8 mouse cellular contexts compared by ENCODE assay signal in genomic region chr1:159670629-159671150, GRCm38 (mm10).
A peak's percentile ranks its signal among the peaks of the same experiment; 100 is the strongest.
DNase-seq lines count a peak whose midpoint lies in the region; ATAC-seq and TF ChIP-seq lines count a peak whose summit lies in the region.

No protein-coding gene starts in this region.

- TF ChIP-seq CTCF in cerebellum, adult 2 months (IDR thresholded peaks at IDR 0.05; ENCODE audit: borderline replicate concordance, insufficient read depth, low read depth, low read length), result no peak

- no peaks in the 10 kb centered on the region for H3K36me3 ChIP-seq in hindbrain, embryonic 13.5 days
- no peaks in the 10 kb centered on the region for H3K36me3 ChIP-seq in neural tube, embryonic 12.5 days

- DNase-seq in adrenal gland, adult 2 months, result peak; percentile 87
- peak; percentile 53 for DNase-seq in cerebellum, adult 2 months
- peak; percentile 72 to 74 for DNase-seq in frontal cortex, postnatal 36 days (ENCODE audit: low spot score in 2 of 2)
- peak; percentile 53 to 78 for DNase-seq in left cerebral cortex, adult 9 months (ENCODE audit: low spot score in 2 of 2)
- DNase-seq in adipocyte (ENCODE audit: low spot score), result no peak
- no peak for DNase-seq in yolk sac, embryonic 10.5 days (ENCODE audit: low spot score)

- H3K27ac ChIP-seq in cerebellum, adult 2 months (ENCODE audit: insufficient read depth, low read length), result no peak overlapping the region; the same call in 1 of the 2 replicates
- peak overlapping the region; percentile 71 for H3K27ac ChIP-seq in hindbrain, embryonic 13.5 days
- H3K27ac ChIP-seq in neural tube, embryonic 12.5 days, result no peak overlapping the region

- peak overlapping the region; percentile 36 for H3K4me2 ChIP-seq in hindbrain, embryonic 13.5 days
- peak overlapping the region; percentile 32 for H3K4me2 ChIP-seq in neural tube, embryonic 12.5 days (replicated peaks)

- H3K9ac ChIP-seq in hindbrain, embryonic 13.5 days, result 0 out of 2 replicates have a peak overlapping the region, but pooled peaks have one; percentile 1
- no peak overlapping the region for H3K9ac ChIP-seq in neural tube, embryonic 12.5 days

- TF ChIP-seq POLR2A in cerebellum, adult 2 months (IDR thresholded peaks at IDR 0.05; ENCODE audit: borderline replicate concordance, insufficient read depth, low read length), result no peak

- no peaks in the 10 kb centered on the region for H3K9me3 ChIP-seq in hindbrain, embryonic 13.5 days
- no peaks in the 10 kb centered on the region for H3K9me3 ChIP-seq in neural tube, embryonic 12.5 days

- H3K4me1 ChIP-seq in cerebellum, adult 2 months (ENCODE audit: control insufficient read depth, insufficient read depth, low read length), result peaks cover 8% of the 10 kb centered on the region; the same call in 1 of the 2 replicates
- peaks cover 16% of the 10 kb centered on the region for H3K4me1 ChIP-seq in hindbrain, embryonic 13.5 days (replicated peaks)
- H3K4me1 ChIP-seq in neural tube, embryonic 12.5 days, result peaks cover 15% of the 10 kb centered on the region

- ATAC-seq in hindbrain, embryonic 13.5 days (ENCODE audit: low FRiP score), result peak; percentile 85
- ATAC-seq in neural tube, embryonic 12.5 days (ENCODE audit: low FRiP score, low read depth), result peak; percentile 90

- 10% methylated on average over 16 of the region's 16 CpGs for WGBS in cerebellum, adult 2 months
- WGBS in hindbrain, embryonic 13.5 days, result 14% methylated on average over 16 of the region's 16 CpGs
- WGBS in neural tube, embryonic 12.5 days, result 12% methylated on average over 16 of the region's 16 CpGs

- H3K27me3 ChIP-seq in cerebellum, adult 2 months (ENCODE audit: control insufficient read depth, insufficient read depth, low read length), result no peaks in the 10 kb centered on the region
- H3K27me3 ChIP-seq in hindbrain, embryonic 13.5 days, result no peaks in the 10 kb centered on the region
- no peaks in the 10 kb centered on the region for H3K27me3 ChIP-seq in neural tube, embryonic 12.5 days (replicated peaks)

- peak overlapping the region; percentile 36 for H3K4me3 ChIP-seq in cerebellum, adult 2 months (replicated peaks; ENCODE audit: insufficient read depth, low read depth, low read length)
- no peak overlapping the region; the same call in 1 of the 2 replicates for H3K4me3 ChIP-seq in hindbrain, embryonic 13.5 days
- no peak overlapping the region for H3K4me3 ChIP-seq in neural tube, embryonic 12.5 days

Comparison
In these comparisons a context has a peak if more than half of its experiments do, and no peak if none do; other contexts are left out.
1. DNase-seq: peak in adrenal gland, adult 2 months (single experiment), cerebellum, adult 2 months (2 of 2), frontal cortex, postnatal 36 days (2 of 2) and left cerebral cortex, adult 9 months (2 of 2); none in adipocyte (single experiment) and yolk sac, embryonic 10.5 days (single experiment).